Mouse (Mus musculus) ES-Bruce4 (cell line): ENCODE data around the gene Chil1. TPM values are rescaled to one million over a fixed set of nuclear protein-coding genes. Genes with fewer than 3 reads are reported as not detected.

ENCODE experiments used
- H3K27ac ChIP-seq: 2 replicates; pipeline ENCODE4 v1.5.1; 2012; ENCODE audit warnings: low read length, inconsistent platforms; ENCODE audit not compliant: insufficient read depth
- H3K27me3 ChIP-seq: 2 replicates; pipeline ENCODE4 v1.6.1; 2012; ENCODE audit warnings: mild to moderate bottlenecking, low read length, inconsistent platforms; ENCODE audit not compliant: control insufficient read depth, poor library complexity, insufficient read depth, severe bottlenecking
- H3K36me3 ChIP-seq: 2 replicates; pipeline ENCODE4 v1.6.1; 2012; ENCODE audit warnings: inconsistent platforms, mild to moderate bottlenecking, low read length, moderate library complexity; ENCODE audit not compliant: control insufficient read depth, poor library complexity, insufficient read depth, severe bottlenecking
- H3K4me1 ChIP-seq: one replicate; pipeline ENCODE4 v1.8.1; 2011; ENCODE audit warnings: low read length; ENCODE audit not compliant: control insufficient read depth, insufficient read depth
- H3K4me3 ChIP-seq: 2 replicates; pipeline ENCODE4 v1.5.1; 2011; ENCODE audit warnings: low read depth, mild to moderate bottlenecking, low read length
- H3K9ac ChIP-seq: 2 replicates; pipeline ENCODE4 v1.6.1; 2012; ENCODE audit warnings: low read depth, mild to moderate bottlenecking, inconsistent platforms; ENCODE audit not compliant: poor library complexity, severe bottlenecking
- H3K9me3 ChIP-seq: replicated peaks from 2 replicates; pipeline ENCODE4 v1.6.1; 2012; ENCODE audit warnings: mild to moderate bottlenecking, low read length, inconsistent platforms; ENCODE audit not compliant: control insufficient read depth, poor library complexity, insufficient read depth, severe bottlenecking
- CTCF ChIP-seq: IDR thresholded peaks from one replicate; pipeline ENCODE4 v1.8.1; 2011; ENCODE audit warnings: low read depth, low read length
- EP300 ChIP-seq: IDR thresholded peaks from 2 replicates; pipeline ENCODE4 v1.6.1; 2011; ENCODE audit warnings: low read depth, low read length; ENCODE audit not compliant: insufficient read depth
- POLR2A ChIP-seq: IDR thresholded peaks from one replicate; pipeline ENCODE4 v1.8.1; 2011; ENCODE audit warnings: low read length; ENCODE audit not compliant: insufficient read depth
- polyA plus RNA-seq: library from polyadenylated mRNA; stranded (reverse); fragments of >200 nt; gene quantifications from 2 replicates; pipeline ENCODE4 v1.2.4, GENCODE M21; 2011; ENCODE audit warnings: low read depth; ENCODE audit not compliant: missing spikeins, insufficient read depth, insufficient read length

Gene Chil1
- polyA plus RNA-seq, 1 experiment = 1.8 TPM

GRCm38 (mm10) chr1:134229806-134230575 is 48.0 kb downstream of the Chil1 start:
- no peak overlapping the region for H3K4me3 ChIP-seq
- H3K27ac ChIP-seq = no peak overlapping the region
- no peaks in the 10 kb centered on the region for H3K9me3 ChIP-seq
- H3K27me3 ChIP-seq = peaks cover 3% of the 10 kb centered on the region; the same call in 1 of the 2 replicates
- no peaks in the 10 kb centered on the region for H3K36me3 ChIP-seq
- no peak overlapping the region for H3K9ac ChIP-seq
- no peaks in the 10 kb centered on the region for H3K4me1 ChIP-seq
- TF ChIP-seq POLR2A = no peak
- no peak for TF ChIP-seq EP300
- TF ChIP-seq CTCF = no peak

- peaks cover 8% of the 10 kb centered on the region; the same call in 1 of the 2 replicates for H3K27me3 ChIP-seq
- TF ChIP-seq CTCF (no peak), EP300 (no peak), POLR2A (no peak)
Measured at GRCm38 (mm10) chr1:134230638-134231228, 48.8 kb downstream of the Chil1 start.

GRCm38 (mm10) chr1:134231270-134231669 is 49.3 kb downstream of the Chil1 start:
- TF ChIP-seq EP300 (no peak), CTCF (no peak), POLR2A (no peak)
- Histone ChIP-seq H3K4me1 (no peaks in the 10 kb centered on the region), H3K27me3 (peaks cover 11% of the 10 kb centered on the region; the same call in 1 of the 2 replicates), H3K9ac (no peak overlapping the region), H3K9me3 (no peaks in the 10 kb centered on the region), H3K36me3 (no peaks in the 10 kb centered on the region), H3K4me3 (no peak overlapping the region), H3K27ac (no peak overlapping the region)

More at GRCm38 (mm10) chr1:134230638-134231228, 48.8 kb downstream of the Chil1 start:
- Histone ChIP-seq H3K36me3 (no peaks in the 10 kb centered on the region), H3K4me1 (no peaks in the 10 kb centered on the region), H3K27ac (no peak overlapping the region), H3K4me3 (no peak overlapping the region), H3K9ac (no peak overlapping the region), H3K9me3 (no peaks in the 10 kb centered on the region)

- Histone ChIP-seq H3K36me3 (no peaks in the 10 kb centered on the region), H3K27ac (no peak overlapping the region), H3K4me3 (no peak overlapping the region), H3K9ac (no peak overlapping the region), H3K4me1 (no peaks in the 10 kb centered on the region), H3K27me3 (peaks cover 12% of the 10 kb centered on the region; the same call in 1 of the 2 replicates), H3K9me3 (no peaks in the 10 kb centered on the region)
- TF ChIP-seq CTCF (no peak), POLR2A (no peak), EP300 (no peak)
Measured at GRCm38 (mm10) chr1:134231681-134232080, 49.7 kb downstream of the Chil1 start.

GRCm38 (mm10) chr1:134232326-134232725 is 50.4 kb downstream of the Chil1 start:
- Histone ChIP-seq H3K9me3 (no peaks in the 10 kb centered on the region), H3K27me3 (peaks cover 12% of the 10 kb centered on the region; the same call in 1 of the 2 replicates), H3K4me3 (no peak overlapping the region), H3K27ac (no peak overlapping the region), H3K9ac (no peak overlapping the region), H3K36me3 (no peaks in the 10 kb centered on the region), H3K4me1 (no peaks in the 10 kb centered on the region)
- no peak for TF ChIP-seq POLR2A
- TF ChIP-seq EP300 = no peak
- TF ChIP-seq CTCF = no peak
